Mouse (Mus musculus) limb, embryonic 12.5 days (tissue): ENCODE data around the gene Hmcn1. TPM values are rescaled to one million over a fixed set of nuclear protein-coding genes. Genes with fewer than 3 reads are reported as not detected.

ENCODE experiments used
- ATAC-seq: fragments of 200-750 bp; cut with Nextera tagmentation; 2 replicates; pipeline ENCODE4 v1.8.0; 2017; ENCODE audit warnings: low read depth, moderate TSS enrichment; ENCODE audit not compliant: insufficient number of reproducible peaks, insufficient read depth, low FRiP score, low TSS enrichment
- H3K27ac ChIP-seq: fragments of 300-500 bp; sonication (generic); 2 replicates; pipeline ENCODE4 v1.5.1; 2016; ENCODE audit warnings: mild to moderate bottlenecking, moderate library complexity
- H3K27me3 ChIP-seq: fragments of 300-500 bp; sonication (generic); 2 replicates; pipeline ENCODE4 v1.6.1; 2016; ENCODE audit warnings: mild to moderate bottlenecking, moderate library complexity
- H3K36me3 ChIP-seq: fragments of 300-500 bp; sonication (generic); 2 replicates; pipeline ENCODE4 v1.6.1; 2016; ENCODE audit warnings: mild to moderate bottlenecking, moderate library complexity
- H3K4me1 ChIP-seq: fragments of 300-500 bp; sonication (generic); replicated peaks from 2 replicates; pipeline ENCODE4 v1.6.1; 2016
- H3K4me2 ChIP-seq: fragments of 300-500 bp; sonication (generic); 2 replicates; pipeline ENCODE4 v1.6.1; 2016; ENCODE audit warnings: mild to moderate bottlenecking, moderate library complexity
- H3K4me3 ChIP-seq: fragments of 300-500 bp; sonication (generic); replicated peaks from 2 replicates; pipeline ENCODE4 v1.5.1; 2016; ENCODE audit warnings: mild to moderate bottlenecking
- H3K9ac ChIP-seq: fragments of 300-500 bp; sonication (generic); replicated peaks from 2 replicates; pipeline ENCODE4 v1.6.1; 2016; ENCODE audit warnings: mild to moderate bottlenecking, moderate library complexity
- H3K9me3 ChIP-seq: fragments of 300-500 bp; sonication (generic); 2 replicates; pipeline ENCODE4 v1.6.1; 2016; ENCODE audit warnings: mild to moderate bottlenecking, moderate library complexity
- WGBS: fragments of 180-500 bp; shearing (Covaris S2); methylation state at CpG from one replicate; pipeline ENCODE4 v1.1.7; 2016; 5-methylcytosine and 5-hydroxymethylcytosine counted together
- polyA plus RNA-seq: library from polyadenylated mRNA; unstranded; fragments of >200 nt; fragmentation: Nextera tagmentation; extraction: Ambion mirVana; gene quantifications from 2 replicates; pipeline ENCODE4 v1.2.1, GENCODE M21; 2016

The Hmcn1 gene
- polyA plus RNA-seq, 1 experiment from 2014 or later: 25.6 TPM

DNA sequence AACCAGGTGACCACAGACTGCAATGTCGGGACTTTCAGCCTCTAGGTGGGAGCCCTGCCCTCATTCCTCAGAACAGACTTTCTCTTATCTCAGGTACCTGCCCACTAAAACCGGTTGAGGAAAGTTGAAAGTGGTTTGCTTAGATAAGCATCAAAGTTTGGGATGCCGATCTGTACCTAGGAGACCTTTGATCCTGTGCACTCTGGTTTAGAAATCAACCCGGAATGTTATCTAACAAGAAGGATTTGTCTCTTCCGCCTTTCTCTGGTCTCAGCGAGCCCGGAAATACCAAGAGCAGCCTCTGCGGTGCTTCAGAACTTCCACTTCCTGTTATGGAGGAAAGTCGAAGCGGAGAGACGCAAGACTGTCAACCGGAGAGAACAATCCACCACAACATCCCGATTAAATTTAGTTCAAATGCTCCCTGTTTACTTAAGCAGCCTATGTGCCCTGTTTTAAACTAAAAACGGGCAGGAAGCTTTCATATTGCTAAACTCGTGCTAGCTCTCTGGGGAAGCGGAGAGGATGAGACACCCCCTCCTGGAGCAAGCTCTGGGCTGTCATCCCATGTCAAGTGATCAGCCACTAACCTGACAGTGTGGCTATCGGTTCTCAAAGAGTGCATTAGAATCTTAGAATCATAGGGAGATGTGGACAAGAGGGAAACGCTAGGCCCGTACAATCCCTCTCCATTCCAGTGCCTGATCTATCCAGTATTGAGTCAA is 32.0 kb upstream of the Hmcn1 start:
- Histone ChIP-seq H3K9me3 (no peaks in the 10 kb centered on the region), H3K4me3 (no peak overlapping the region), H3K36me3 (no peaks in the 10 kb centered on the region), H3K4me2 (no peak overlapping the region), H3K9ac (no peak overlapping the region), H3K27ac (no peak overlapping the region), H3K27me3 (no peaks in the 10 kb centered on the region), H3K4me1 (no peaks in the 10 kb centered on the region)
- WGBS: 83% methylated on average over 19 of the region's 19 CpGs
- no peak for ATAC-seq

GRCm38 (mm10) chr1:151019273-151019890 is 26.1 kb upstream of the Hmcn1 start:
- no peaks in the 10 kb centered on the region for H3K27me3 ChIP-seq
- ATAC-seq: no peak
- no peaks in the 10 kb centered on the region for H3K9me3 ChIP-seq
- H3K4me1 ChIP-seq: no peaks in the 10 kb centered on the region
- no peak overlapping the region for H3K27ac ChIP-seq
- H3K9ac ChIP-seq: no peak overlapping the region
- no peaks in the 10 kb centered on the region for H3K36me3 ChIP-seq
- H3K4me2 ChIP-seq: no peak overlapping the region
- 87% methylated on average over 2 of the region's 2 CpGs for WGBS
- no peak overlapping the region for H3K4me3 ChIP-seq

DNA sequence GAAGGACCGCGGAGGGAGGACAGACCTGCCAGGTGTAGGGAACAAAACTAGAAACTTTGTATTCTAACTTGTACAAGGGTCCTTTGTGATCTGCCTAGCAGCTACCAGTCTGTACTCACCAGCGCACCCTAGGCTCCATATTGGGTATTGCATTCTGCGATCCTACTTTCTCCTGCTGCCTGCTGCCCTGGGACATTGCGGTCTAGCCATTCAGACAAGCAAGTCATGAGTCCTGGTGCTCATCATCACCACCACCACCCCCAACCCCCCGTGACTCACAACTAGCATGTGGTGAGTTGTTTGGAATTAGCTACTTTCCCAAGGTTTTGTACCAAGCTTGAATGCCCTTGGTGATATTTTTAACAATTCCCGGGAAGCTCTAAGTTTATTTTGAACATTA is 17.8 kb upstream of the Hmcn1 start:
- no peak overlapping the region for H3K4me2 ChIP-seq
- no peak overlapping the region for H3K4me3 ChIP-seq
- no peak for ATAC-seq
- no peaks in the 10 kb centered on the region for H3K9me3 ChIP-seq
- no peaks in the 10 kb centered on the region for H3K36me3 ChIP-seq
- H3K4me1 ChIP-seq: peaks cover 50% of the 10 kb centered on the region
- no peaks in the 10 kb centered on the region for H3K27me3 ChIP-seq
- H3K27ac ChIP-seq: no peak overlapping the region
- no peak overlapping the region for H3K9ac ChIP-seq
- 33% methylated on average over 7 of the region's 7 CpGs for WGBS

- ATAC-seq: no peak
- Histone ChIP-seq H3K9ac (no peak overlapping the region), H3K4me1 (peaks cover 50% of the 10 kb centered on the region), H3K4me3 (no peak overlapping the region), H3K27ac (peak overlapping the region; percentile 72; the same call in 1 of the 2 replicates), H3K27me3 (no peaks in the 10 kb centered on the region), H3K4me2 (no peak overlapping the region), H3K36me3 (no peaks in the 10 kb centered on the region), H3K9me3 (no peaks in the 10 kb centered on the region)
- WGBS: 31% methylated on average over 6 of the region's 6 CpGs
Observed at GRCm38 (mm10) chr1:151009115-151009797, 16.0 kb upstream of the Hmcn1 start.

DNA sequence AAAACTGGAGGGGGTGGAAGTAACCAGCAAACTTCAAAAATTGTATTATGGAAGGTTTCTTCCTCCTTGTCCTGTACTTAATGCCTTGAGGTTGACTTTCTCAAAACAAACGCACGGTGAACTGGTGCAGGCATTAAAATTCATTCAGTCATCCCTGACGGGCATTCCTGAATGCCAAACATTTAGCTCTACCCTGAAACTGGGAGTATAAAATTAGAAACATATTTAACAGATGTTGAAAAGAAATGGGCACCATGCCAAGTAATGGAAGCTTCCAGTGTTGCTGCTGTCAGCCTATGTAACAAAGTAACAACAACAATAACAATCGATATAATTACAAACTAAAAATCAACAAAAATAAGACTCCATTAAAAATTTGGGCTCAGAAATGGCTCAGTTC is 14.5 kb upstream of the Hmcn1 start:
- no peak overlapping the region for H3K4me2 ChIP-seq
- peak overlapping the region; percentile 50; the same call in 1 of the 2 replicates for H3K27ac ChIP-seq

DNA sequence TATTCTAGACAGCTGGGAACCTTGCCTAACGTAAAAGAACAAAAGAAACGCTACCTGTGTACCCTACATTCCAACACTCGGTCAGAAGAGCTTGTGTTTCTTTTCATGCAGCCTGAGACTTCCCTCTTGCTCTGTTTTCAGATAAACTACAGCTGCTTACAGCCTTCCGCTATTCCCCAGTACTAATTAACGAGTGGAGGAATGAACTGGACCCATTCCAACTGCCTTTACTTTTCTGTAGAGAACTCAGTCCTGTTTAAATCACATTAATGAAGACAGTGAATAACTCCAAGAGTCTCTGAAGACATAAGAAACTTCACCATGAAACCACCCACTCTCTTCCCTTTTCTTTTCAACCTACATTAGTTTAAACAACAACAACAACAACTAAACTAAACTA is 10.8 kb upstream of the Hmcn1 start:
- no peak overlapping the region for H3K4me3 ChIP-seq
- no peak overlapping the region for H3K4me2 ChIP-seq
- no peak overlapping the region for H3K27ac ChIP-seq
- ATAC-seq: no peak
- no peaks in the 10 kb centered on the region for H3K27me3 ChIP-seq
- no peak overlapping the region for H3K9ac ChIP-seq
- H3K36me3 ChIP-seq: no peaks in the 10 kb centered on the region
- 50% methylated on average over 5 of the region's 5 CpGs for WGBS
- H3K4me1 ChIP-seq: peaks cover 45% of the 10 kb centered on the region
- H3K9me3 ChIP-seq: no peaks in the 10 kb centered on the region

More for the DNA sequence above, 14.5 kb upstream of the Hmcn1 start:
- H3K27me3 ChIP-seq: no peaks in the 10 kb centered on the region
- ATAC-seq: no peak
- no peak overlapping the region for H3K9ac ChIP-seq
- no peaks in the 10 kb centered on the region for H3K36me3 ChIP-seq
- 33% methylated on average over 4 of the region's 4 CpGs for whole genome bisulfite sequencing
- H3K9me3 ChIP-seq: no peaks in the 10 kb centered on the region
- H3K4me1 ChIP-seq: peaks cover 46% of the 10 kb centered on the region
- H3K4me3 ChIP-seq: no peak overlapping the region

DNA sequence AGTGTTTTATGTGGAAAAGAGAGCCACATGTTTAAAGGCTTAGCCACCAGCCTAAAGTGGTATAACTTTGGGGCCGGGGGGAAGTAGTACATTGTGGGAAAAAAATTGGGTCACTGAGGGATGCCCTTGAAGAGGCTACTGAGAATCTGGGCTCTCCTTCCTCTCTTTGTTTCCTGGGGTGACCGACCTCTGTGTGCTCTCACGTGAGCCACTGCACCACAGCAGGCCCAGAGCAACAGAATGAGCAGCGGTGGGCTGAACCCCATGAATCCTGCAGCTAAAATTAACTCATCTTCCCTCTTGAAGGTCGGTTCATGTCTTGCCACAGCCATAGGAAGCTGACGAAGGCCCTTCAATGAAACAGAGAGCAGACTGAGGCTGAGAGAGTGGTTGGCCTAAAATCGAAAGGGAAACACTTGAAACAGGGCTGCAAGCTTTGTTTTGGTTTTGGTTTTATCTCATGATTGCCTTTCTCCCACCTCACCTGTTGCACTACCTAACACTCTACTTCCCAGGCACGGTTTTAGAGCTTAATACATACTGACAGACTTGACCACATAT is 8.7 kb upstream of the Hmcn1 start:
- Histone ChIP-seq H3K9ac (no peak overlapping the region), H3K36me3 (no peaks in the 10 kb centered on the region), H3K4me2 (no peak overlapping the region), H3K27me3 (no peaks in the 10 kb centered on the region), H3K4me1 (peaks cover 28% of the 10 kb centered on the region), H3K4me3 (no peak overlapping the region), H3K27ac (no peak overlapping the region), H3K9me3 (no peaks in the 10 kb centered on the region)
- ATAC-seq: peak; percentile 33; the same call in 1 of the 2 replicates
- 80% methylated on average over 8 of the region's 8 CpGs for WGBS

GRCm38 (mm10) chr1:151000714-151001113 is 7.5 kb upstream of the Hmcn1 start:
- no peaks in the 10 kb centered on the region for H3K27me3 ChIP-seq
- 63% methylated on average over 13 of the region's 13 CpGs for WGBS
- H3K4me2 ChIP-seq: no peak overlapping the region
- no peak for ATAC-seq
- H3K4me1 ChIP-seq: peaks cover 23% of the 10 kb centered on the region
- H3K36me3 ChIP-seq: no peaks in the 10 kb centered on the region
- peaks cover 5% of the 10 kb centered on the region; the same call in 1 of the 2 replicates for H3K9me3 ChIP-seq
- no peak overlapping the region for H3K4me3 ChIP-seq
- no peak overlapping the region for H3K9ac ChIP-seq
- H3K27ac ChIP-seq: no peak overlapping the region

- H3K4me2 ChIP-seq: no peak overlapping the region
Observed at GRCm38 (mm10) chr1:150994612-150995011, 1.4 kb upstream of the Hmcn1 start.

GRCm38 (mm10) chr1:150992711-150993161 is 499 bp downstream of the Hmcn1 start:
- Histone ChIP-seq H3K9ac (peak overlapping the region; percentile 91), H3K36me3 (0 out of 2 replicates have a peak, but pooled peaks cover 3% of the 10 kb centered on the region), H3K9me3 (peaks cover 5% of the 10 kb centered on the region; the same call in 1 of the 2 replicates), H3K27ac (peak overlapping the region; percentile 95), H3K4me1 (peaks cover 15% of the 10 kb centered on the region), H3K27me3 (no peaks in the 10 kb centered on the region), H3K4me3 (peak overlapping the region; percentile 74), H3K4me2 (peak overlapping the region; percentile 68)
- ATAC-seq: no peak; the same call in 1 of the 2 replicates
- WGBS: 0% methylated on average over 6 of the region's 6 CpGs

More at GRCm38 (mm10) chr1:150994612-150995011, 1.4 kb upstream of the Hmcn1 start:
- H3K27me3 ChIP-seq: no peaks in the 10 kb centered on the region
- H3K36me3 ChIP-seq: no peaks in the 10 kb centered on the region
- no peak overlapping the region for H3K4me3 ChIP-seq
- ATAC-seq: no peak
- H3K4me1 ChIP-seq: peaks cover 15% of the 10 kb centered on the region
- H3K27ac ChIP-seq: no peak overlapping the region
- H3K9me3 ChIP-seq: peaks cover 5% of the 10 kb centered on the region; the same call in 1 of the 2 replicates
- WGBS: 8% methylated on average over 2 of the region's 2 CpGs
- no peak overlapping the region for H3K9ac ChIP-seq
